Mouse (Mus musculus): Measurements from ENCODE around the gene Kdm6b.

Kdm6b gene

GRCm38 (mm10) chr11:69366157-69366854 lies 47.2 kb downstream of the Kdm6b start:
- peak; percentile 100 for DNase-seq (ENCODE audit: low read depth)

DNA sequence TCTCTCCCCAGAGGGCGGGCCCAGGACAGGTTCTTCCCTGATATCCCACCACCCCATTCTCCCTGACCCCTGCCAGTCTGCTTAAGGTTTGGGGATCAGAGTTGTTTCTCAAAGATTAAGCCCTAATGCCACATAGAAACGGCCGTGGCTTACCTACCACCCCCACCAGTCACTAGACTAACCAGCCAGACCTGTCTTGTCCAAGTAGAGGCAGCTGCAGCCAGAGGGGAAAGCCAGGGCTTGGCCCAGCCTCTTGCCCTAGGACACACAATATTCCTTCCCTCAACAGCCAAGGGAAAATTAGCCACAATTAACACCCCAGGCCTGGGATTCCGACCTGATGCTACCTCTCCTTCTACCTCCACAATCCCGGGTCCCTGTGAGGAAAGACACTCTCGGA lies 47.8 kb downstream of the Kdm6b start:
- no peak for DNase-seq (ENCODE audit: low read depth)

- peak; percentile 89 for DNase-seq (ENCODE audit: low read depth)
These were observed 48.6 kb downstream of the Kdm6b start for GRCm38 (mm10) chr11:69364910-69365309.

GRCm38 (mm10) chr11:69364376-69364775 lies 49.1 kb downstream of the Kdm6b start:
- DNase-seq (ENCODE audit: low read depth) = no peak

GRCm38 (mm10) chr11:69362479-69362878 lies 51.0 kb downstream of the Kdm6b start:
- peak; percentile 68 for DNase-seq (ENCODE audit: low read depth)

DNA sequence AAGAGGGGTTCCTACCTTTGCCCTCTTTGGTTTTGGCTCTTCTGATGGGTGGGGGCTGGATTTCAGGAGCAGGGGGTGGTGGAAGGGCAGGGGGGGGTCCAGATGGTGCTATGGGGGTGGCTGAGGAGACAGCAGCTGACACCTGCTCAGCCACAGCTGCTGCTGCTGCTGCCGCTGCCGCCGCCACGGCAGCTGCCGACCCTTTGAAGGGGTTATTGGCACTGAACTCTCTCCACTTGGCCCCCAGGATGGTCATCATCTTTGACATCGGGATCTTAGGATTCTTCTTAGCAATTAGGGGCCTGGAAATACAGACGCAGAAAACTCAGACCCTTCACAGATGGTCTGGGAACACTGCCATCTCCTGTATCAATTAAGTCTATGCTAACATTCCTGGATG lies 51.5 kb downstream of the Kdm6b start:
- DNase-seq (ENCODE audit: low read depth) = no peak

DNA sequence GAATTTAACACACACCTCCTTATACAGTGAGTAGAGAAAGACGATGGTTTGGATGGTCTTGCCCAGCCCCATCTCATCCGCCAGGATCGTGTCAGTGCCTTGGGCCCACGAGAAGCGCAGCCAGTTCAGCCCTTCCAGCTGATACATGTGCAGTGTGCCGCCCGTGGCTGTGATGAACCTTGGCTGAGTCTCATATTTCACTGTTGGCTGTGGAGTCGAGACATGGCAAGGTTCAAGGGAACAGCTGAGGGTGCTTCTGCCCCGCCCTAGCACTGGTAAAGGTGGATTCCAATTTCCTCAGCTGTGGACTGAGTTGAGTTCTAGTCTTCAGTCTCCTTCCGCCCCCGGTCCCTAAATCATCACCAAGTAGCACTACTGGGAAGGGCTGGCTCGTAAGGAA lies 55.8 kb downstream of the Kdm6b start:
- DNase-seq (ENCODE audit: low read depth) = no peak

DNA sequence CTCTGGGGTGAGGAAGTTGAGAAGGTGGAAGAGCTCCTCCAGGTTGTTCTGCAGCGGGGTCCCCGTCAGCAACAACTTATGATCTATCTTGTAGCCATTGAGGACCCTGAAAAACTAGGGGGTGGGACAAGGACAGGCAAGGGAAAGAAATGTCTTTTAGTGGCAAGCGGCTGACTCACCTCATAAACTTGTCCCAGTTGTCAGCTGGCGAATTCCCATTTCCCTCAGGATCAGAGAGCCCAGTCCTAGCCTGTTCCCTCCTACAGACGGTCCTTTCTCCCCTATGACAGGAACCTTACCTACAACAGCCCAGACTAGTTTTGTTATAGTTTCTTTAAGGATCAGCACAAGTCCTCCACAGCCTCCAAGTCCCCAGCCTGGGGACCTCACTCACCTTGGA lies 56.9 kb downstream of the Kdm6b start:
- no peak for DNase-seq (ENCODE audit: low read depth)
